Mouse (Mus musculus) lung, postnatal 4 days (tissue): ENCODE results near the gene Qrich2.

ENCODE experiments used
- DNase-seq, 2 experiments: peaks; one replicate each; pipeline ENCODE4 v3.0.0; 2021

The Qrich2 gene

DNA sequence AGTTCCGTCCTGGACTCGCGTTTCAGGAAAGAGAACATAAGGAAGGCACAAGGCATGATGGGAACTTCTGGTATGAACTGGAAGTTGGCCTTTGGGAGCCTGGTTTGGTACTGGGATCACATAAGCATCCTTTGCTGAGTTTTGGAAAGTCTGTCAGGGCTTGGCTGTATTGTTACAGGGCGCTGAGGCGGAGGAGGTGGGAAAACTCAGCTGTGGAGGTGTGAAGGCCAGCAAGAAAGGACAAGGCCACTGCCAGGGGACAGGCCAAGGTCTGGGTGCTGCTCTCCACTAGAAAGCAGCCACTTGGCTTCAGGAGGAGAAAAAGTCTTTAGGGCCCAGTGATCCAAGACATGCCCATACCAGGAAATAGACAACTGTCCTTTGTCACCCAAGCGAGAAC is 22.7 kb downstream of the Qrich2 start:
- DNase-seq, result no peak

DNA sequence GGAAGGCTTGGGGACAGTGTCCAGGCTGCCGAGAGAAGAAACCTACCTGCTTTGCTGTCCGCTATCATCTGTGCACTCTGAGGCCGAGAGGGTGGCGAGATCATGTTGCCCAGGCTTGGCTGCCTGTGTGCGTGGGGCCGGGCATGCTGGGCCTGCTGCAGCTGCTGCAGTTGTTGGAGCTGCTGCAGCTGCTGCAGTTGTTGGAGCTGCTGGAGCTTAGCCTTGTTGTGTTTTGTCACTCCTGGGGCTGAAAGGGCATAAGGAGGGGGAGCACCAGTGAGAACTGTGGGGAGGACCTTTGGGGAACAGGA is 23.2 kb downstream of the Qrich2 start:
- no peak for DNase-seq

DNA sequence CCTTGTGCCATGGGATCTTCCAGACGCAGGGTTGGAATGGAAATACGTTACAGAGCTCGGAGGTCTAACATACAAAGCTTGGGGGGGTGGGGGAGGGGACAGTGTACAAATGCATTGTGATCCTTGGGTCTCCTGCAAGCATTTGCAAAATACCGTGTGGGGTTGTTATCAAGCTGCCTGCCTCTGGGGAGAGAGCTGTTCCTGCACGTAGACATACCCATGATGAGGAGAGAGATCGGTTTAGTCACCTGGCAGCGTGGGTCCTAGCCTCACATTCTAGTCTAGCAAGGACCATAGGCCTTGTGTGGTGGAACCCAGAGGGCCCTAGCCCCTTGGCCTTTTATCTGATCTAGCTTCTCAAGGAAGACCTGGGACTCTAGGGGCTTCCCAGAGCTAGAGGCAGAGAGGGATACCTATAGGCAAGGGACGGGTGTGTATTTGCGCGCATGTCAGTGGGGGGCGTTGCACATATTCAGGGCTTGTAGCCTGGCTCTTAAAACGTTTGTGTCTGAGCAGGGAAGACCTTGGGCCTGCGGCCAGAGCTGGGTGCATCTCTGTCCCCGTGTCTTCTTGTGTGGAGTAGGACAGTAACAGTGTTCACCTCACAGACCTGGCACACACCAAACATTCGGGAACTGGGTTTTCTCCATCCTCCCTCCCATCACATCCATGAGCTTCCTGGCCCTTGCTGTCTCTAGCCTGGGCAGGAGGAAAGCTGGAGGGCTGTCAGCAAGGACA is 23.7 kb downstream of the Qrich2 start:
- DNase-seq, result no peak

DNA sequence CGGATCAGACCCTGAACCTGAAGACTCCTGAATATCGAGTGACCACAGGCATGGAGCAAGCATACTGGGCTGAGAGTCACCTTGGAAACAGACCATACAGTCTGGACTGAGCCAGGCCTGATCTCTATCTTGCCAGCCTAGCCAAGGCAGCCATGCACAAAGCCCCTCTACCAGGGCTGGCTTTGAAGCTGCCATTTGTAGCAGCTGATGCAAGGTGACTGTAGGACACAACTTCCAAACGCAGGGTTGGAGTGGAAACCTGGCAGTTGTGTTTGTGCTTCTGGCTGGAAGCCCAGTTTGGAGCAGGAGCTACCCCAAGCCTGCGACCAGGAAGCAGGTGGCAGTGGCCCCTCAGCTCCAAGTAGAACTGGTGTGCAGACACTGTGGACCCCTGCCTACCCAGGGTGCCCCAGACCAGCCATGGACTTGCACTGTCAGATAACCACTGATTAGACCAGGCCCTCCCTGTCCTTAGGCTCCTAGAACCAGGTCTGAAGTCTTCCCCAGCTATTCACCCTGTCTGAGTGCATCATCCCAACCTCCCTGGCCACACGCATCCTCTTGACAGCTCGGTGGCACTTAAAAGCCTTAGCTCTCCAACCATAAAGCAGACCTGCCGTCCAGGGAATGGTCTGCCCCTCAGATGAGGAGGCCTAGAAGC is 25.5 kb downstream of the Qrich2 start:
- DNase-seq, result peak; percentile 41 to 47

DNA sequence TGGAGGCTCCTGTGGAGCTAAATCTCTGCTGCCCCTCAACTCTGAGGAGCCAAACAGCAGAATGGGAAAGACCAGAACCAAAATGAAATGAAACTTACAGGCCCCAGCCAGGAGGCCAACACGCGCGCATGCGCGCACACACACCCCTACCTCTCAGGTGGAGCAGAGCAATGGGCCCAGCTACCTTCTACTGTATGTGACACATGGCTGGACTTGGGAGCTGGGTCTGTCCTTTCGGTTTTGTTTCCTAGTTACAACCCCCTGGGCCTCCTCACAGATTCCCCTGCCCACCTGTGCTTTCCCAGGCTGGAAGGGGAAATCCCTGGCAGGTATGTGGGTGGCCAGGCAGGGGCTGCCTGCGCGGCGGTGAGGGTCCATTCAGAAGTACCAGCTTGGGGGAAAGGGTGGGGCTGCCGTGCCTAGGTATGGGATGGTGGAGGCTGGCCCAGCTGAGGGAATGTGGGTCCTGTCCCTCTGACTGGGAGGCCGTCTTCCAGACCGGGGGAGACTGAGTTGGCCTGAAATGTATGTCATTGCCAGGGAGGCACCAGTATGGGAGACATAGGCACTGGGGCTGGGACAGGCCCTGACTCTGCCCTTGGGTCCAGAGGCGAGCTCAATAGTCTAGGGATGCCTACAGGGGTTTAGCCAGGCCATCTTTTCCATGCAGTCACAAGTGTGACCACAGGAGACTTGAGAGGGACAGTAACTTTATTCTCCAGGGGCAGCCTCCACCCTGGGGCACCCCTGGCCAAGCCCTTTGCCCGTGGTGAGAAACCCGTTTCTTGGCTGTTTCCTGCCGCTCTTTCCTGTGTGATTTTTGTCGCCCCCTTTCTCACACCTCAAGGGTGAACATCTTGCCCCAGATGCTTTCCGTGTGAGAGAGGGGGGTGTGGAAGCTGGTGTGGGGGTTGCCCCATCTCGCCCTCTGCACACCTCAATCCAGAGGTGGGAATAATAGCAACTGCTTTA is 26.5 kb downstream of the Qrich2 start:
- peak in 1 of 2 experiments; percentile 11 for DNase-seq

DNA sequence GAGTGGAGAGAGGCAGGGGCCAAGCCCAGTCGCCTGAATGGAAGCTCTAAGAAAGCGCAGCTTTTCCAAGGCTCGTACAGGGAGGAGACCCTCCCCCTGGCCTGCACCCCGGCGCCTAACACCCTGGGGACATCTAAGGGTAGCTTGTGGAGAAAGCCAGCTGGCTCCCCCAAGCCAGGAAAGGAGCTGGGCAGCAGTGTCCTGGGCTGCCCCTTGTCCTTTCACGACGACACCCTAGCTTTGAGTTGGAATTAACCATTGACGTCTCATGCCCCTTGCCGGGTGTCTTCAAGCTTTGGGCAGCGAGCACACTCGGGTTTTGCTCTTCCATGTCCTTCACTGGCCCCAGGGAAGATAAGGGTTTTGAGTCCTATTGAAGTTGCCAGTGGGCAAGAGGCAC is 28.5 kb downstream of the Qrich2 start:
- DNase-seq, result no peak

DNA sequence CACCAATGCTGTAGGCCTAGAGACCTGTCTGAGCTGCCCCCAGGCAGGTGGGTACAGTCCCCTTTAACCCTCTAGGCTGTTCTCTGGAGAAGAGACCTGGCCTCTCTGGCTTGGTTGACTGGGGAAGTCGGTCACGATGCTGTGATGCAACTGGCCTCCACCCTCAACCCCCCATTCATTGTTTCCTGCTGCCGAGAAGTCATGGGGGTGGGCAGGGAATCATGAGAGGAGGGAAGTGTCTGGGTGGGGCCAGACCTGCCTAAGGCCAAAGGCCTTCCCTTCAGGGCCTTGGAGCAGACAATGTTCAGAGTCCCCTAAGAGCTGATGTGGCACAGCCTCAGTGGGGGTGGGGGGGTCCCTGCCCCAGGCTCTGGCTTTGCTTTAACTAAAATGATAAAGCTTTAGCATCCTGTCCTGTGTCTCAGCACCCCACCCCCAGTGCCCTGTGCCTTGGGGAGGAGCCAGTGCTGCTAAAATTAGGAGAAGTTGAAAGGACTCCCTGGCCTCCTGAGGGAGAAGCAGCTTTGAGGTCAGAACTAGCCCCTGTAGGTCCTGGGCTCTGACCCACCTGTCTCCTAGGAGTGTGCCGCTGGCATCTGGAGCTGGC is 29.2 kb downstream of the Qrich2 start:
- peak; percentile 76 for DNase-seq

DNA sequence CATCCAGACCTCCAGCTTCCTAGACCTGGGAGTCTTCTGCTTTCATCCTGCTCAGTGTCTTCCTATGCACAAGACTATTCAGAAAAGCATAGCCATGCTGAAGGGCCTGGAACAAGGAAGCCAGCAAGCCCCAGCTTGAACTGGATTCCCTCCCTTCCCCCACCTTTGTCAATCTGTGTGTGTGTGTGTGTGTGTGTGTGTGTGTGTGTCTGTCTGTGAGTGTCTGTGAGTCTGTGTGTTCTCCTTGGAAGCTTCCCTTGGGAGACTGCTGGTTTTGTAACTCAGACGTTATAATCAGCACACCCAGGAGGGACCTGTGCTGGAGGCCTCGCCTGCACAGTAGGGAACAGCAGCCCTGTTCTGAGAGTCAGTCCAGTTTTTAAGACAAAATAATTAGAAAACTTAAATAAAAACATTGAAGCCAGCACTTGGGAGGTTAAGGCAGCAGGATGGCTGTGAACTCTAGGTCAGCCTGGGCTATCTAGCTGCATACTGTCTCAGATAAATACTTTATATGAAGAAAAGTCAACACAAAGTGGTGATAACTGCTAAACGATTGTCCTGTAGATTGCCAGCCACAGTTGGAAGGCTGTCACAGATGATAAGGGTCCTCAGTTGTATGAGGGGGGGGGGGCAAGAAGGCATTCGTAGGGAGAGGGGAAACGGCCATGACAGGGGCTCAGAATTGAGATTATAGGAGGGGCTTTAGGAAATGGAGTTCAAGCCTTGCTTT is 29.9 kb downstream of the Qrich2 start:
- no peak for DNase-seq

DNA sequence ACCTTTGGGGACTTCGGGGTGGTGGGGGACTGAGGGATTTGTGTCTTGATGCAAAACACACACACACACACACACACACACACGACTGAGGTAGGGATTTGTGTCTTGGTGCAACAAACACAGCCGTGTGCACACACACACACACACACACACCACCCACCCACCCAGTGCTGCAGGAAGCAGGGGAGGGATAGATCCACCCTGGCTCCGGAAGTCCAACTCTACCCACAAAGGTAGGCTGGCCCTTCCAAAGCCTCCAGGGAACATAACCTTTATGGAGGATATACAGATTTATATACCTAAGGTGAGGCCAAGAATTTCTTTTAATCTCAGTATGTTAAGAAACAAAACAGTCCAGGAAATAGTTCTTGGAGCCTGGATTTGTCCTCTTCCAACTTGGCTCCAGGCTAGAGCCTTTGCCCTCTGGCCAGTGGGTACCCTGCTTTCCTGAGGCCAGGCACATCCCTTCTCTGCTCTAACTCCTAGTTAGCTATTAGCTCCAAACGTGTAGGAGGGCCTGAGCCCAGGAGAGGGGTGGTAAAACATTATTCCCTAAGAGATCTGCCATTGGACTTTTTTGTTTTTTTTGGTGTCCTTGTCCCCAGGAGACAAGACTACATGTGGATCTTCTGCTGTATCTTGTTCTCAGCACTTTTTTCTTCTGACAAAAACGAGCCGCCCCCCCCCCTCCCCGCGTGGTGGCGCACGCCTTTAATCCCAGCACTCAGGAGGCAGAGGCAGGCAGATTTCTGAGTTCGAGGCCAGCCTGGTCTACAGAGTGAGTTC is 30.9 kb downstream of the Qrich2 start:
- DNase-seq, result no peak

DNA sequence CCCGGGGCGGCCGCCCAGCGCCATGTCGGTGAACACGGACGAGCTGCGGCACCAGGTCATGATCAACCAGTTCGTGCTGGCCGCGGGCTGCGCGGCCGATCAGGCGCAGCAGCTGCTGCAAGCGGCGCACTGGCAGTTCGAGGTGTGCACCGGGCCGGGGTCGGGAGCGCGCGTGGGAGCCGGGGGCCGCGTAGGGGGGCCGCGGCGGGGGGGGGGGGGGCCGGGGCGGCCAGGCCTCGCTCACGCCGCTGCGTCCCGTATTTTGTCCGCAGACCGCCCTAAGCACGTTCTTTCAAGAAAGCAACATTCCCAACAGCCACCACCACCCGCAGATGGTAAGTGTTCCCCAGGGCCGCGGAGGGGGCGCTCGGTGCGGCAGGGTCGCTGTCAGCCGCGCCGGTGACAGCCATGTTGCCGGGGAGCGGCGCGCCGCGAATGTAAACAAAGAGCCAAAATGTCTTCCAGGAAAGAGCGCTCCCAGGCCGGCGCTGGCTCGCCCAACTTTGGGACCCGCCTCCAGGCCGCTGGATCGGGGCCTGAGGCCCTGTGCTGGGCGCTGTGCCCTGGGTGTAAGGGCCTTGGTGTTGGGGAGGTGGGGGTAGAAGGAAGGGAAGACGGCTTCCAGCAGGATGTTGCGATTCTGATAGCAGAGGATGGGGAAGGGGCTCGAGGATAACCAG is 31.6 kb downstream of the Qrich2 start:
- peak; percentile 86 to 88 for DNase-seq

DNA sequence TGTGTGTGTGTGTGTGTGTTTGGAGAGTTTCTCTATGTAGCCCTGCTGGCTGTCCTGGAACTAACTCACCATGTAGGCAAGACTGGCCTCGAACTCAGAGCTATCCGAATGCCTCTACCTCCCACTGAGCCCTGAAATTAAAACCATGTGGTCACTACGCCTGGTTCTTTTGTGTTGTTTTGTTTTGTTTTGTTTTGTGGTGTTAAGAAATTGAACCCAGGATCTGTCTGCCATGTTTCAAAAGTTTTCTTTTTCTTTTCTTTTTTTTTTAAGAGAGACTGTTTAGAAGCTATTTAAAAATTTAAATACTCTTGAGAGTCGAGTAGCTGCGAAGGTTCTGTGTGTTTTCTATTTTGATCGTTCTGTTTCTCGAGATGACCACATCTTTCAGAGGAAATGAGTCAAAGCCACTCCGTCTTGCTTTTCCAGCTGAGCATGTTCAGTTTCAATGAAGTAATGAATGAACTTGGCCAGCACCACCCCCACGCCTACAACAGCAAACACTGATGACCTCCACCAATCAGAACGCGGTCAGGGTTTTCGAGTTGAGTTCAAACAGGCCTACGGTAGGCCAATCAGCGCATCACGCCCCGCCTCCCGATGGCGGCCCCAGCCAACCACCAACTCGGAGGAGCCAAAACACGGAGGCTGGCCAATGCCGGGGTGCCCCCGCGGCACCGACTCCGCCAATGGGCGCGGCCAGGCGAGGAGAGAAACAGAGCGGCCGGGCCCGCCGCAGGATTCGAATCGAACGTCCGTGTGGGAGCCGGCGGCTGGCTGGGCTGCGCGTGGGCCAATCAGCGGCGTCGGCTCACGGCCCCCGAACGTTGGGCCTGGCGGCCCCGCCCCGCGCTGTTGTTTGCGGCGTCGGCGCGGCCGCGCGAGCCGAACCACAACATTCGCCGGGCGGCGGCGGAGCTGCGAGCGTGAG is 32.4 kb downstream of the Qrich2 start, which contains the start of gene Ubald2:
TSS of gene Ubald2 (plus strand) at position 739 of the 931 bp plus-strand sequence.
- peak; percentile 99 to 100 for DNase-seq

DNA sequence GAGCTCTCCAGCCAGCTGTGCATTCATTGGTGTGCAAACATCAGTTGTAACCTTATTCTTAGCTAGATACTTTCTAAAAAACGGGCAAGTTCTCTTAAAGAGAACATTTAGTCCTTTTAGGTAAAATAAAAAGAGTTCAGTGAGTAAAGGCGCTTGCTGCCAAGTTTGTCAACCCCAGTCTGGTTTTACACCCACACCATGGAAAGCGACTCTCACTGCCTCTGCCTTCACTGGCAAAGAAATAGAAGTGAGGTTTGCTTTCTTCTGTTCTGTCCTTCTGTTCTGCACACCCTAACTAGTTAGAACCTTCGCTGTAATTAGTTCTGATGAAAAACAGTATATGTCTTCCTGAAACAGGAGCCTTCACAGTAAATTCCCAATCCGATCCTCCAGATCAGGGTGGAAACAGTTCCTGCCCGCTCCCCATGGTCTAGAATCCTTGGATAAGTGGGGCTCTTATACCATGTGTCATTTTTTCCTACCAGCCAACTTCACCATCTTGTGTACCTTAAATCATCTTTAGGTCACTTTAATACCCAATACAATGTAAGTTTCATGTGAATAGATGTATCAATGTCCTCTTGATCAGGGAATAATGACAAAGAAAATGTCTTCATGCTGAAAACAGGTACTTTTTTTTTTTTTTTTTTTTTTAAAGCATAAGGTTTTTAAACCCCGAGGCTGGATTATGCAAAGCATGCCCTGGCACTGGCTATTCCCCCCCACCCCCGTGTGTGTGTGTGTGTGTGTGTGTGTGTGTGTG is 33.3 kb downstream of the Qrich2 start:
- DNase-seq, result no peak

DNA sequence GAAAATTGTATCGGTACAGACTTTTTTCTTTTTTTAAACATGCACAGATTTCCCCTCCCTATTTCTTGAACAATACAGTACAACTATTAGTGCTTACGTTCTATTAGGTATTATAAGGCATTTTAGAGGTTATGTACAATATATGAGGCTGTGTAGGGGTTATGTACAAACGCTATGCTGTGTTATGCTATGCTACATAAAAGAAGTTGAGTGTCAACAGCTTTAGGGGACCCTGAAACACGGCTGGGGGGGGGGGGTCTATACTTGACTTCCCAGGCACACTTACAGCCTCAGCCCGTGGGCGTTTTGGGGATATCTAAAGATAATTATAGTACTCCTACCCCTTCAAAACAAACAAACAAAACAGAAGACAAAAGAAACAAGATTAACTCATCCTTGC is 33.9 kb downstream of the Qrich2 start:
- DNase-seq, result no peak

DNA sequence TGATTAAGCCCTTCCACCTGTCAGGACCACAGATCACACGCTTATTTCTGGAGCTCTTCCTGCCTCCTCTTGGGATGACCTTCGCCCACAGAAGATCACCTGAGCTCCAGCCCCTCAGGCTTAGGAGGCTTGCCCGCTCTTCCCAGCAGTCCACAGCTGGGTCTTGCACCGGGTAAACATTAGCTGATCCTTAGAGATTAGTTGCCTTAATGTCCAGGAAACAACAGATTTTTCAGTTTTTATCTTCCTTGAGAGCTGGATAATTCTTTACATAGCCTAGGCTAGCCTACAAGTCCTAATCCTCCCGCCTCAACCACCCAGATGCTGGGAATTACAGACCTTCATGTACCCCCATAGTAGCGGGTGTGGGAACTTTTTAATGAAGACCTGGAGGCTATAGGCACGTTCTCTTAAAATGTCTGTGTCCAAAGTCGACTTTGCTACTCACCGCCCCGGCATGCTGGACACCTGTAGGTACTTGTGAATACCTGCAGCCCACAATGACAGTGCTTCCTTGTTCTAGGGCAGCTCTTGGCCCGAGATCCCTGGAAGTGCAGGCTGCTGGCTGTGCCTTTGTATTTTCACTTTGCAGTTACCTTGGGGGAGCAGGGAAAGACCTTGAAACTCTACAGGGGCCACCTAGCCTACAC is 34.5 kb downstream of the Qrich2 start:
- DNase-seq, result no peak

DNA sequence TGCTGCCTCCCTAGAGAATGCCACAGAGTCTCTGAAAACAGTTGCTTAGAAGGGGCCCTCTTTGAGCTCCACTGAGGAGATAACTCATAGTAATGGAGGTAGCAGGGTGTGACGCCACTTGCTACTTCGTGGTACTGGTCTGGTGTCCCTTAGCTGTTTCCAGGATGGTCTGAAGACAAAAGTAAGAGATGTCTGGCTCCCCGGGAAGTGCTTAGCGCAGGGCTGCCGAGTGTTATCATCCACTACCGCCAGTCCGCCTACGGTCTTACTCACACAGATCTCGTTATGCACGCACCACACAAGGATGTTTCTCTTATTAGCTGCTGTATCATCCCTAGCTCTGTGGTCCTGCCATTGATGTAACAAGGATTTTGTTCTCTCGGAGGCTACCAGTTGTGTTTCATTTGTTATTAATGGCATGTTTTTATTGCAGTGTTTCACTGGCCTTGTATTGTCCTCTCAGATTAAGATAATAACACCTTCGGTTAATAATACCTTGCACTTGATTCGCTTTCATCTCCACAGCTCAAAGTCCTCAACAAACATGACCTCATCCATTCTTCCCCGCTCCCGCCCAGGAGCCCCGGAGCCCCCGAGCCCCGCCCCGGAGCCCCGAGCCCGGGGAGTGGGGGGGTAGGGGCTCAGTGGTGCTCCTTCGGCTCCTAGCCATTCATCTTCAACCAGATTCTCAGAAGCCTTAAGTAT is 35.2 kb downstream of the Qrich2 start:
- DNase-seq, result no peak

DNA sequence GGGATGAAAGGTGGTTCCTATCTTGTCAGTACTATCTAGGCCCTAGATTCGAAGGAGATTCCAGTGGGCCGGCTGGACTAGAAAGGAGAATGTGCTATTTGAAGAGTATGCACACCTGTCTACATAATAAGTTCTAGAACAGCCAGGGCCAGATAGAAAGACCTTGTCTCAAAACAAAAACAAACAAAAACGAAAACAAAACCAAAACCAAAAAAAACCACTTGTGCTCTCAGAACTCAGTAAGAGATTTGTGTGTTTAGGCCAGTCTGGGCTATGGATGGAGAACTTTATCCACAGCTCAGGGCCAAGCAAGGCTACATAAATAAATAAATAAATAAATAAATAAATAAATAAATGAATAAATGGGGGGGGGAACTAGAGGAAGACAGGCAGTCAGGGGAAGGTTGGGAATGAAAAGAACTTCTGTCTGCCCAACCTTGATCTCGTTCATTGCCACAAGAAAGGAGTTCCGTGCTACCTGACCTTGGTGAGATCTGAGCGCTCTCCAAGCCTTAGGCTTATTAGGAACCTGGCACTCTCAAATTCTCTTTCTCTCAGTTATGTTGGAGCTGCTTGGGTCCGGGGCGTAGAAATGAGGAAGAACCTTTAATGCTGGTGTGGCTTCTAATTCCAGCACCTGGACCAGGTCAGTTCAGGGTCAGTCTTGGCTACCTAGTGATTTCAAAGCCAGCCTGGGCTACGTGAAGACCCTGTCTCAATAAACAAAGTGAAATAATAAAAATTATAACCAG is 36.0 kb downstream of the Qrich2 start:
- DNase-seq, result no peak
